Mouse (Mus musculus) midbrain, embryonic 14.5 days (tissue): ENCODE measurements at regions not wholly inside any gene's neighbourhood (a gene's known extent, or its start where the extent isn't known, plus 50 kb on each side); places are given as distances from the start of the nearest gene placed in this dataset.
A peak's percentile ranks its signal among the peaks of the same experiment; 100 is the strongest.

Experiments
- ATAC-seq: fragments of 200-750 bp; cut with Nextera tagmentation; 2 replicates; pipeline ENCODE4 v1.8.0; 2017; ENCODE audit warnings: moderate number of reproducible peaks, moderate library complexity; ENCODE audit not compliant: low FRiP score, low TSS enrichment
- DNase-seq: peaks from one replicate; pipeline ENCODE4 v3.0.0-alpha.2; 2015
- H3K27ac ChIP-seq: fragments of 300-500 bp; sonication (generic); replicated peaks from 2 replicates; pipeline ENCODE4 v1.5.1; 2014; ENCODE audit warnings: mild to moderate bottlenecking, low read depth, low read length, moderate library complexity
- H3K27me3 ChIP-seq: fragments of 300-500 bp; sonication (generic); 2 replicates; pipeline ENCODE4 v1.6.1; 2014; ENCODE audit warnings: low read length, control low read depth, mixed read lengths; ENCODE audit not compliant: control insufficient read depth, insufficient read depth
- H3K36me3 ChIP-seq: fragments of 300-500 bp; sonication (generic); 2 replicates; pipeline ENCODE4 v1.6.1; 2014; ENCODE audit warnings: low read length, control low read depth; ENCODE audit not compliant: control insufficient read depth, insufficient read depth
- H3K4me1 ChIP-seq: fragments of 300-500 bp; sonication (generic); 2 replicates; pipeline ENCODE4 v1.6.1; 2014; ENCODE audit warnings: mild to moderate bottlenecking, antibody characterized with exemption, low read length, control low read depth; ENCODE audit not compliant: control insufficient read depth, insufficient read depth
- H3K4me2 ChIP-seq: fragments of 300-500 bp; sonication (generic); 2 replicates; pipeline ENCODE4 v1.6.1; 2014; ENCODE audit warnings: mild to moderate bottlenecking, low read length, moderate library complexity
- H3K4me3 ChIP-seq: fragments of 300-500 bp; sonication (generic); replicated peaks from 2 replicates; pipeline ENCODE4 v1.5.1; 2014; ENCODE audit warnings: low read depth, low read length
- H3K9ac ChIP-seq: fragments of 300-500 bp; sonication (generic); replicated peaks from 2 replicates; pipeline ENCODE4 v1.6.1; 2014; ENCODE audit warnings: mild to moderate bottlenecking, low read length, moderate library complexity
- H3K9me3 ChIP-seq: fragments of 300-500 bp; sonication (generic); 2 replicates; pipeline ENCODE4 v1.6.1; 2016; ENCODE audit warnings: low read length, control low read depth, mixed read lengths; ENCODE audit not compliant: control insufficient read depth
- WGBS: fragments of 180-500 bp; shearing (Covaris S2); extraction: QIAGEN DNeasy Blood & Tissue Kit; methylation state at CpG from one replicate; pipeline ENCODE4 v1.1.7; 2014; 5-methylcytosine and 5-hydroxymethylcytosine counted together

DNA sequence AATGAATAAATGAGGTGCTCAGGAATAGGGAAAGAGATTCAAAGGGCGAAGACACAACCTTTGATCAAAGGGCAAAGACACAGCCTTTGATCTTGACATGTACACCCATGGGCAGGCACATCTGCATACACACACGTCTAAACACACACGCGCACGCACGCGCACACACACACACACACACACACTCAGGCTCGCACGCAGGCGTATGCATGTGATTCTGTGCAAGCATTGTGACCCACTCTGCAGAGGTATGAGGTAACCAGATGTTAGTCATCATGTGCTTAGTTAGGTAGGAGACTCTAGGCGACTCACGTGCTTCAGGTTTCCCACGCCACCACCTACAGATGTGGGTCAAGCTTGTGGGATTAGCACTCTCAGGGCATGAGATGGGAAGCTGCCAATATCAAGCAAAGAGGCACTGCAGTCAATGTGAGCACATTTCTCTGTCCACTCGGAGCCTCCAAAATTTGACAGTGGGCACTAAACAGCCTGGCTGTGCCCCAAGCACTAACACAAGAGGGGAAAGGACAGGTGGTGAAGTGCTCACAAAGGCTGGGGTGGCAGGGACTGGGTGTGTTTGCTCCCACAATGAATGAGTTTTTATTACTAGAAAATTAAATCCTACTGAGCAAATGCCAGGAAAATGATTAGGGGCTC is 123.3 kb upstream of the Slc44a1 start:
- ATAC-seq, result no peak

GRCm38 (mm10) chr4:53315876-53316762 is 124.1 kb upstream of the Slc44a1 start:
- ATAC-seq, result no peak

More for the DNA sequence above, 123.3 kb upstream of the Slc44a1 start:
- DNase-seq, result no peak
- Histone ChIP-seq H3K36me3 (no peaks in the 10 kb centered on the region), H3K9me3 (no peaks in the 10 kb centered on the region), H3K4me2 (no peak overlapping the region), H3K9ac (no peak overlapping the region), H3K27me3 (no peaks in the 10 kb centered on the region), H3K27ac (peak overlapping the region; percentile 55), H3K4me3 (no peak overlapping the region), H3K4me1 (0 out of 2 replicates have a peak, but pooled peaks cover 6% of the 10 kb centered on the region)
- WGBS, result 79% methylated on average over 14 of the region's 14 CpGs

GRCm38 (mm10) chr4:53315121-53315875 is 124.9 kb upstream of the Slc44a1 start:
- H3K27ac ChIP-seq, result no peak overlapping the region; the same call in 1 of the 2 replicates

More at GRCm38 (mm10) chr4:53315876-53316762, 124.1 kb upstream of the Slc44a1 start:
- Histone ChIP-seq H3K27ac (no peak overlapping the region; the same call in none of the 2 replicates), H3K9me3 (no peaks in the 10 kb centered on the region), H3K4me2 (no peak overlapping the region), H3K4me1 (0 out of 2 replicates have a peak, but pooled peaks cover 6% of the 10 kb centered on the region), H3K4me3 (no peak overlapping the region), H3K27me3 (no peaks in the 10 kb centered on the region), H3K9ac (no peak overlapping the region), H3K36me3 (no peaks in the 10 kb centered on the region)
- DNase-seq, result no peak
- WGBS, result 77% methylated on average over 13 of the region's 13 CpGs

GRCm38 (mm10) chr4:53314076-53314475 is 126.1 kb upstream of the Slc44a1 start:
- 0 out of 2 replicates have a peak, but pooled peaks cover 6% of the 10 kb centered on the region for H3K4me1 ChIP-seq
- no peak overlapping the region for H3K27ac ChIP-seq
- DNase-seq, result no peak
- H3K4me3 ChIP-seq, result no peak overlapping the region
- H3K9me3 ChIP-seq, result no peaks in the 10 kb centered on the region
- ATAC-seq, result no peak
- H3K36me3 ChIP-seq, result no peaks in the 10 kb centered on the region
- WGBS, result 94% methylated on average over 8 of the region's 8 CpGs
- no peak overlapping the region for H3K4me2 ChIP-seq
- no peak overlapping the region for H3K9ac ChIP-seq
- no peaks in the 10 kb centered on the region for H3K27me3 ChIP-seq

More at GRCm38 (mm10) chr4:53315121-53315875, 124.9 kb upstream of the Slc44a1 start:
- Histone ChIP-seq H3K9me3 (no peaks in the 10 kb centered on the region), H3K36me3 (no peaks in the 10 kb centered on the region), H3K9ac (no peak overlapping the region), H3K4me2 (no peak overlapping the region), H3K27me3 (no peaks in the 10 kb centered on the region), H3K4me3 (no peak overlapping the region), H3K4me1 (0 out of 2 replicates have a peak, but pooled peaks cover 6% of the 10 kb centered on the region)
- DNase-seq (peak; percentile 50), ATAC-seq (peak; percentile 15; the same call in 1 of the 2 replicates)
- WGBS, result 79% methylated on average over 7 of the region's 7 CpGs

DNA sequence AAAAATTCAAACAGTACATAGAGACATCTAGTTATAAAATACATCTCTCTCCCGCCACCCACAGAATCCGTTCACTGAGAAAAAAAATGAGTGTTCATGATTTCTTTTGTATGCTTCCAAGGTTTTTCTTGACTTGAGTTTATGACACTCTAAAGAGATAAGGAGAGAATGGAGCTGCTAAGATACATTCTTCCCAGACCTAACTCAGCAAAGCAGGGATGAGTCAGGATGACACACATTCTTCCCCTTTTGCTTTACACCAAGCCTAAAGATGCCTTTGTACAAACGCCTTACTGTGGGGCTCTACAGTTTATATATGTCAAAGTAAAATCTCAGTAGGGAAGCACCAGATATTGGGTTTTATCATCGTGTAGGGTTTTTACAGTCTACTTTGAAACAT is 133.1 kb upstream of the Slc44a1 start:
- WGBS, result 87% methylated on average over 4 of the region's 4 CpGs
- H3K27me3 ChIP-seq, result no peaks in the 10 kb centered on the region
- H3K9me3 ChIP-seq, result no peaks in the 10 kb centered on the region
- H3K4me1 ChIP-seq, result no peaks in the 10 kb centered on the region
- no peak for DNase-seq
- ATAC-seq, result no peak
- H3K4me3 ChIP-seq, result no peak overlapping the region
- no peak overlapping the region for H3K27ac ChIP-seq
- H3K4me2 ChIP-seq, result no peak overlapping the region
- H3K9ac ChIP-seq, result no peak overlapping the region
- no peaks in the 10 kb centered on the region for H3K36me3 ChIP-seq

GRCm38 (mm10) chr4:53304782-53305385 is 135.3 kb upstream of the Slc44a1 start:
- no peak for ATAC-seq
- no peak overlapping the region for H3K9ac ChIP-seq
- DNase-seq, result no peak
- 87% methylated on average over 4 of the region's 4 CpGs for WGBS
- no peaks in the 10 kb centered on the region for H3K36me3 ChIP-seq
- no peak overlapping the region for H3K27ac ChIP-seq
- H3K4me2 ChIP-seq, result no peak overlapping the region
- H3K27me3 ChIP-seq, result no peaks in the 10 kb centered on the region
- no peaks in the 10 kb centered on the region for H3K9me3 ChIP-seq
- H3K4me1 ChIP-seq, result no peaks in the 10 kb centered on the region
- no peak overlapping the region for H3K4me3 ChIP-seq

DNA sequence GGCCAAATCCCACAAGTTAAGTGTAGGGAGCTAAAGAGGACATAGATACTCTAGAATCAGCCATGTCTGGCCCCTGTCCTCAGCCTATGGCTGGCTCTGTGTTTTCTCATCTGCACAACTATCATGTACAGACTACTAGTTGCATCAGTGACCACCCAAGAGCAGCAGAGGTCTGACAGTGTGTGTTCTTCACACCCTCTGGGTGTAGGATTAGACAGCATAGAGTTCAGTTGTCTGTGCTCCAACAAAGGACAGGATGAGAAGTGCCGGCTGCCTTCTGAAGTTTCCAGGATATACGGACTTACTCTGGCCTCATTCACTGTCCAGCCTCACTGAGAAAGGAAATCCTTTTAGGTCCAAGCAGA is 135.9 kb upstream of the Slc44a1 start:
- Histone ChIP-seq H3K27ac (no peak overlapping the region), H3K4me3 (no peak overlapping the region), H3K27me3 (no peaks in the 10 kb centered on the region), H3K9ac (no peak overlapping the region), H3K4me1 (no peaks in the 10 kb centered on the region), H3K36me3 (no peaks in the 10 kb centered on the region), H3K4me2 (no peak overlapping the region), H3K9me3 (no peaks in the 10 kb centered on the region)
- DNase-seq, result no peak
- no peak for ATAC-seq
- 77% methylated on average over 2 of the region's 2 CpGs for WGBS

DNA sequence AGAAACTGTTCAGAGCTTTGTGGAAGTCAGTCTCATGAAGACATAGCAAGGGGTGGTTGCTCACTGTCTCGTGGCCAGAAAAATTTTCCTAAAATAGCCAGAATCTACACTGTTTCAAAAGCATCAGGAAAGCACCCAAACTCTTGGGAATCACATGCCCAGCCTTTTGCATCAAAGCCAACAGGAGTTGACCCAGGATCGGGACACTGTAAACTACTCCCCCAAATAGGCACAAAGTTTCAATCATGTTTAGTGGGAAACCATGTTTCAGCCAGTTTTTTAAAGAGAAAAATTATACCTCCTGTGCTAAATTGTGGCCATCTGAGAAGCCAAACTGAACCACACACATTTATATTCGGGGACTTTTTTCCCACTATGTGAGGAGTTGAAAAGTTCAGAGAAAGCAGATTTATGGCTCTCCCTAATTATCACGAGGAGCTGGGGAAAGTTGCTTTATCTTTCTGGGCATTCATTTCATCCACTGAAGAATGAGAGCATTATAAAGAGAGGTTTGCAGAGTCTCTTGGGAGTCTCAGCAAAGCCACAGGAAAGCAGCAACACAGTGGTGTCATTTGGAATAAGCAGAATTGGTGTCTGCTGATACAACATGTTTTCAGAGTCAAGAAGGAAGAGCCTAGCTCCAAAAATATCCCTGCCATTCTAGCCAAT is 136.5 kb upstream of the Slc44a1 start:
- 73% methylated on average over 4 of the region's 4 CpGs for WGBS
- no peak overlapping the region for H3K4me2 ChIP-seq
- no peaks in the 10 kb centered on the region for H3K36me3 ChIP-seq
- no peak overlapping the region for H3K27ac ChIP-seq
- no peaks in the 10 kb centered on the region for H3K9me3 ChIP-seq
- no peak overlapping the region for H3K9ac ChIP-seq
- ATAC-seq, result no peak
- H3K4me1 ChIP-seq, result no peaks in the 10 kb centered on the region
- DNase-seq, result no peak
- H3K4me3 ChIP-seq, result no peak overlapping the region
- H3K27me3 ChIP-seq, result no peaks in the 10 kb centered on the region
